Mouse (Mus musculus) liver, postnatal 0 days (tissue): ENCODE data around the gene Spi1. TPM values are rescaled to one million over a fixed set of nuclear protein-coding genes. Genes with fewer than 3 reads are reported as not detected.

Experiments used
- ATAC-seq: fragments of 200-750 bp; cut with Nextera tagmentation; 2 replicates; pipeline ENCODE4 v1.8.0; 2017; ENCODE audit warnings: mild to moderate bottlenecking, moderate library complexity
- DNase-seq: peaks from one replicate; pipeline ENCODE4 v3.0.0-alpha.2; 2016
- H3K27ac ChIP-seq: fragments of 300-500 bp; sonication (generic); 2 replicates; pipeline ENCODE4 v1.5.1; 2014; ENCODE audit warnings: antibody characterized with exemption, moderate library complexity, mild to moderate bottlenecking, low read depth
- H3K27me3 ChIP-seq: fragments of 300-500 bp; sonication (generic); 2 replicates; pipeline ENCODE4 v1.6.1; 2014; ENCODE audit warnings: low read length, control low read depth, mixed read lengths; ENCODE audit not compliant: insufficient read depth
- H3K36me3 ChIP-seq: fragments of 300-500 bp; sonication (generic); replicated peaks from 2 replicates; pipeline ENCODE4 v1.6.1; 2014; ENCODE audit warnings: mild to moderate bottlenecking, control low read depth, low read length, moderate library complexity, mixed read lengths; ENCODE audit not compliant: insufficient read depth
- H3K4me1 ChIP-seq: fragments of 300-500 bp; sonication (generic); 2 replicates; pipeline ENCODE4 v1.6.1; 2014; ENCODE audit warnings: antibody characterized with exemption, mild to moderate bottlenecking, control low read depth; ENCODE audit not compliant: insufficient read depth
- H3K4me2 ChIP-seq: fragments of 300-500 bp; sonication (generic); 2 replicates; pipeline ENCODE4 v1.6.1; 2014; ENCODE audit warnings: low read depth, mild to moderate bottlenecking, low read length, moderate library complexity, mixed read lengths
- H3K4me3 ChIP-seq: fragments of 300-500 bp; sonication (generic); 2 replicates; pipeline ENCODE4 v1.5.1; 2014; ENCODE audit warnings: low read depth, low read length
- H3K9ac ChIP-seq: fragments of 300-500 bp; sonication (generic); replicated peaks from 2 replicates; pipeline ENCODE4 v1.6.1; 2014; ENCODE audit warnings: mild to moderate bottlenecking, moderate library complexity
- H3K9me3 ChIP-seq: fragments of 300-500 bp; sonication (generic); 2 replicates; pipeline ENCODE4 v1.6.1; 2016; ENCODE audit warnings: mild to moderate bottlenecking, control low read depth, low read length, mixed read lengths
- CTCF ChIP-seq: sonication (generic); IDR thresholded peaks from 2 replicates; pipeline ENCODE4 v1.5.1; 2016; ENCODE audit warnings: antibody characterized with exemption, low read depth
- EP300 ChIP-seq: IDR thresholded peaks from 2 replicates; pipeline ENCODE4 v1.6.1; 2016; ENCODE audit warnings: antibody characterized with exemption, low read depth, mild to moderate bottlenecking
- WGBS: fragments of 180-500 bp; shearing (Covaris S2); extraction: QIAGEN DNeasy Blood & Tissue Kit; methylation state at CpG from one replicate; pipeline ENCODE4 v1.1.7; 2014; ENCODE audit not compliant: insufficient replicate concordance; 5-methylcytosine and 5-hydroxymethylcytosine counted together
- polyA plus RNA-seq: library from polyadenylated mRNA; unstranded; fragments of >200 nt; fragmentation: Nextera tagmentation; extraction: Ambion mirVana; gene quantifications from 2 replicates; pipeline ENCODE4 v1.2.1, GENCODE M21; 2015

Gene Spi1
- polyA plus RNA-seq, 1 experiment from 2014 or later: 31.7 TPM

DNA sequence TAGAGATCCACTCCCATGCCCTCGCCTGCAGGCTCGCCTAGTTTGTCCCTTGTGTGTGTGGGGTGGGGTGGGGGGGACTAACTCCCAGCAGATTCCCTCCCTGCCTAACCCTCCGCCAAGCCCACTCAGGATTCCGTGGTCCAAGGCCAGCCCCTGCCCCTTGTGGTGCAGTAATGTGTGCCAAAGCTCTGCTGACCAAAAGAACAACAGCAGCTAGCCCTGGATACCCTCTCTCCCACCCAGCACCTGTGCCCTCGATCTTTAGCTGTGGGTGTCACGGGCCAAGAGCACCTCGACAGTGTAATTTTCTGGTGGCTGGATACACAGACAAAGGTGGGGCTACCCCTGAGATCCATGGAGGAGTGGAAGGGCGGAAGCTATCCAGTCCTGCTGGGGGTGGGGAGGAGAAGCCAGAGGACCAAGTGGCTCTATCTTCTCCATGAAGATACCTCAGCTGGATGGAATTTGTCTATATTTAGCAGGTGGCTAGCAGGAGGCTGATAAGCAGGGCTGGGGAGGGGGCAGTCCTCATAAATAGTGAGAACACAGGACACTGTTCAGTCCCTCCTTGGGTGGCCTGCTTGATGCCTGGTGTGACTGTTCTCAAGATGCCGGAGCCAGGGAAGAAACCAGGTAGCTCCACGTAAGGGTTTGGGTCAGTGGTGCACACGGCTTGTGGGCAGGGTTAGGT, 35.5 kb downstream of the Spi1 start, which contains the start of gene Mybpc3:
Gene Mybpc3, plus strand, starts transcription at position 560 of the 691 bp plus-strand sequence.
- no peak within 1 kb of the TSS for H3K4me2 ChIP-seq
- ATAC-seq (no peak), DNase-seq (no peak)
- H3K27me3 ChIP-seq: no peaks in the 10 kb centered on the region
- no peaks in the 10 kb centered on the region for H3K9me3 ChIP-seq
- H3K9ac ChIP-seq: no peak within 1 kb of the TSS
- TF ChIP-seq EP300: no peak
- no peak for TF ChIP-seq CTCF
- H3K4me1 ChIP-seq: peaks cover 4% of the 10 kb centered on the region
- 71% methylated on average over 11 of the region's 11 CpGs for WGBS
- H3K27ac ChIP-seq: no peak within 1 kb of the TSS
- H3K4me3 ChIP-seq: no peak within 1 kb of the TSS
- 0 out of 2 replicates have a peak, but pooled peaks cover 2% of the 10 kb centered on the region for H3K36me3 ChIP-seq

DNA sequence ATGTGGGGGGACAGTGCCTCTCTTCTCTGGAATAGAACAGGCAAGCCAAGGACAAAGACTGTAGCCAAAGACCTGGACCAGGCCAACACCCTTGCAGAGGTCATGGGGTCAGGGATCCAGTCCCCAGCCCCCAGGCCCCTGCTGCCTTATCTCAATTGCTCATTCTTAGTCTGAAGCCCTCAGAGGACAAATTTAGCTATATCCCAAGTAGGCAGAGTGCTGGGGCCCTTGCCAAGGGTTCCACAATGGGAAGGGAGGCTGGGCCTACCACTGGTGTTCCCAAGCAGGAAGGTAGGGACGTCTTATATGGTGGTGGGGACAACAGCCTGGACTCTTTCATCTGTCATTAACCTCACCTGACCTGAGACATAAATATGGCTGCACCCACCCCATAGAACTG, 36.5 kb downstream of the Spi1 start:
- H3K4me2 ChIP-seq: no peak overlapping the region
- ATAC-seq: no peak
- 47% methylated on average over 1 of the region's 1 CpGs for WGBS
- no peak overlapping the region for H3K27ac ChIP-seq
- H3K4me3 ChIP-seq: no peak overlapping the region
- no peaks in the 10 kb centered on the region for H3K9me3 ChIP-seq
- TF ChIP-seq EP300 (no peak), CTCF (no peak)
- no peak overlapping the region for H3K9ac ChIP-seq
- H3K27me3 ChIP-seq: no peaks in the 10 kb centered on the region
- 0 out of 2 replicates have a peak, but pooled peaks cover 2% of the 10 kb centered on the region for H3K36me3 ChIP-seq
- H3K4me1 ChIP-seq: peaks cover 3% of the 10 kb centered on the region; the same call in 1 of the 2 replicates
- no peak for DNase-seq

DNA sequence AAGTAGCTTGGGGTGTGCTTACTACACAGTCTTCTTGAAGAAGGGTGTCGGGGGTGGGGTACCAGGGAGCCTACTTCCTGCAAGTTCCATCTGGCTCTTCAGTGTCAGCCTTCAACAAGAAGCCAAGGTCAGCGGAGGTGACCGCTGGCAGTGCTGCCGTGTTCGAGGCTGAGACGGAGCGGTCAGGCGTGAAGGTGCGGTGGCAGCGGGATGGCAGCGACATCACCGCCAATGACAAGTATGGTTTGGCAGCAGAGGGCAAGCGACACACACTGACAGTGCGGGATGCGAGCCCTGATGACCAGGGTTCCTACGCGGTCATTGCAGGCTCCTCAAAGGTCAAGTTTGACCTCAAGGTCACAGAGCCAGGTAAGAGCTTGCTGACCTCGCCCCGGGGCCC, 36.9 kb downstream of the Spi1 start:
- ATAC-seq (no peak), DNase-seq (no peak)
- no peaks in the 10 kb centered on the region for H3K27me3 ChIP-seq
- no peak overlapping the region for H3K9ac ChIP-seq
- H3K4me2 ChIP-seq: no peak overlapping the region
- no peak overlapping the region for H3K27ac ChIP-seq
- H3K4me1 ChIP-seq: peaks cover 3% of the 10 kb centered on the region; the same call in 1 of the 2 replicates
- WGBS: 87% methylated on average over 19 of the region's 19 CpGs
- H3K4me3 ChIP-seq: no peak overlapping the region
- no peaks in the 10 kb centered on the region for H3K9me3 ChIP-seq
- 0 out of 2 replicates have a peak, but pooled peaks cover 2% of the 10 kb centered on the region for H3K36me3 ChIP-seq
- TF ChIP-seq EP300 (no peak), CTCF (no peak)

DNA sequence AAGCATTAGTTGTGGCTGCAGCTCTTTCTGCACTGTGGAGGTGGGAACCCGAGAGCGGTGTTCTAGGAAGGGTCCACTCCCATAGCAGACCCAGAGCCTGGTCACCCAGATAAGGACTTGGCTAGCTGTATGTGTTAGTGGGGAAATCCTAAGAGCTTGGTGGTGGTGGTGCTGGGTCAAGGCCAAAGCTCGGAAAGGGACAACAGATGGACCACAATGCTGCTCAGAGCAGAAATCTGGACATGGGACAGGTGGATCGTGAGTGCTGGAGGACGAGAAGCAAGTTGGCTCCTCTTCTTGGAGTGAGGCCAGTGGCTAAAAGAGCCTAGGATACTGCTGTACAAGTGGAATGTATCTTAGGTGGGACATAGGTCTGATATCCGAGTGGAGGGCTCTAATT, 37.4 kb downstream of the Spi1 start:
- Histone ChIP-seq H3K27ac (no peak overlapping the region), H3K27me3 (no peaks in the 10 kb centered on the region), H3K9ac (no peak overlapping the region), H3K36me3 (0 out of 2 replicates have a peak, but pooled peaks cover 2% of the 10 kb centered on the region), H3K9me3 (no peaks in the 10 kb centered on the region), H3K4me1 (peaks cover 3% of the 10 kb centered on the region; the same call in 1 of the 2 replicates), H3K4me2 (no peak overlapping the region), H3K4me3 (no peak overlapping the region)
- ATAC-seq (no peak), DNase-seq (no peak)
- WGBS: 70% methylated on average over 6 of the region's 6 CpGs
- TF ChIP-seq EP300: no peak
- TF ChIP-seq CTCF: no peak

DNA sequence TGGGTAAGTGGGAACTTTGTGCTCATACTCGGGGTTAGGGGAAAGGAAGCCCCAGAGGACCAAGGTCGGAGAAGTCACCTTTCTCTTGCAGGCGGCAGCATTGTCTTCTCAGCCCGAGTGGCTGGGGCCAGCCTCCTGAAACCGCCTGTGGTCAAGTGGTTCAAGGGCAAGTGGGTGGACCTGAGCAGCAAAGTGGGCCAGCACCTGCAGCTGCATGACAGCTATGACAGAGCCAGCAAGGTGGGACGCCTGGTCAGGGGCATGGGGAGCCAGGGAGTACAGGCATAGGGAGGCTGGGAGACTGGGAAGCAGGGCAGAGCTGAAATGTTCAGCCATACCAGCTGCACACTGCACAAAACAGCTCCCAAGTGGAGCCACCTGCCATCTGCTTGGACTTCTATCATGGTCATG, 38.1 kb downstream of the Spi1 start:
- Histone ChIP-seq H3K36me3 (0 out of 2 replicates have a peak, but pooled peaks cover 2% of the 10 kb centered on the region), H3K9me3 (no peaks in the 10 kb centered on the region), H3K27ac (no peak overlapping the region), H3K27me3 (no peaks in the 10 kb centered on the region), H3K9ac (no peak overlapping the region), H3K4me2 (no peak overlapping the region), H3K4me3 (no peak overlapping the region), H3K4me1 (peaks cover 3% of the 10 kb centered on the region; the same call in 1 of the 2 replicates)
- 40% methylated on average over 6 of the region's 6 CpGs for WGBS
- TF ChIP-seq EP300: no peak
- TF ChIP-seq CTCF: no peak
- no peak for DNase-seq
- no peak for ATAC-seq

DNA sequence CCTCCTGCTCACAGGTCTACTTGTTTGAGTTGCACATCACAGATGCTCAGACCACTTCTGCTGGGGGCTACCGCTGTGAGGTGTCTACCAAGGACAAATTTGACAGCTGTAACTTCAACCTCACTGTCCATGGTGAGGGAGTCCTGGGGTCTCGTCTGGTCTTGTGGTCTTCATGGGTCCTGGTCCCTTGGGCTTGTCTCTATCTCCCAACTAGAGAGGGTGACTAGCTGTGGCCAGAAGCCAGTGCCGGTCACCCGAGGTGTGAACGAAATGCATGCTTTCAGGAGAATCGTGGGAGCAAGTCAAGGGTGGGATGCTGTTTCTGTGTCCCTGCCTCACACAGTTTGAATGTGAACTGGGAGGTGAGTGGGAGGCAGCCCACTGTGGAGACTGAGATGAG, 38.8 kb downstream of the Spi1 start:
- Histone ChIP-seq H3K27me3 (no peaks in the 10 kb centered on the region), H3K9me3 (no peaks in the 10 kb centered on the region), H3K36me3 (0 out of 2 replicates have a peak, but pooled peaks cover 2% of the 10 kb centered on the region), H3K4me2 (no peak overlapping the region), H3K4me3 (no peak overlapping the region), H3K9ac (no peak overlapping the region), H3K27ac (no peak overlapping the region), H3K4me1 (no peaks in the 10 kb centered on the region)
- TF ChIP-seq EP300 (no peak), CTCF (no peak)
- WGBS: 78% methylated on average over 6 of the region's 6 CpGs
- DNase-seq (no peak), ATAC-seq (no peak)
